Mouse (Mus musculus) lung, embryonic 15.5 days (tissue): ENCODE data around the gene Dnajc4. TPM values are rescaled to one million over a fixed set of nuclear protein-coding genes. Genes with fewer than 3 reads are reported as not detected.
"Not testable (repeated sequence)": the region's sequence is repeated elsewhere in the genome, so short reads cannot be mapped to it uniquely, and the experiment has no call there.

Experiments used
- ATAC-seq: fragments of 200-750 bp; cut with Nextera tagmentation; 2 replicates; pipeline ENCODE4 v1.8.0; 2017; ENCODE audit warnings: moderate number of reproducible peaks, borderline replicate concordance; ENCODE audit not compliant: low FRiP score, low TSS enrichment; ENCODE audit errors: extremely low read depth
- H3K27ac ChIP-seq: fragments of 300-500 bp; sonication (generic); 2 replicates; pipeline ENCODE4 v1.5.1; 2015; ENCODE audit warnings: moderate library complexity, mild to moderate bottlenecking, inconsistent platforms
- H3K27me3 ChIP-seq: fragments of 300-500 bp; sonication (generic); 2 replicates; pipeline ENCODE4 v1.6.1; 2015; ENCODE audit warnings: inconsistent platforms
- H3K36me3 ChIP-seq: fragments of 300-500 bp; sonication (generic); 2 replicates; pipeline ENCODE4 v1.6.1; 2015; ENCODE audit warnings: inconsistent platforms
- H3K4me1 ChIP-seq: fragments of 300-500 bp; sonication (generic); 2 replicates; pipeline ENCODE4 v1.6.1; 2015; ENCODE audit warnings: inconsistent platforms
- H3K4me2 ChIP-seq: fragments of 300-500 bp; sonication (generic); 2 replicates; pipeline ENCODE4 v1.6.1; 2015; ENCODE audit warnings: inconsistent platforms, mild to moderate bottlenecking, moderate library complexity
- H3K4me3 ChIP-seq: fragments of 300-500 bp; sonication (generic); 2 replicates; pipeline ENCODE4 v1.5.1; 2015; ENCODE audit warnings: mild to moderate bottlenecking, inconsistent platforms
- H3K9ac ChIP-seq: fragments of 300-500 bp; sonication (generic); 2 replicates; pipeline ENCODE4 v1.6.1; 2015; ENCODE audit warnings: inconsistent platforms
- H3K9me3 ChIP-seq: fragments of 300-500 bp; sonication (generic); 2 replicates; pipeline ENCODE4 v1.6.1; 2016; ENCODE audit warnings: inconsistent platforms
- WGBS: fragments of 180-500 bp; shearing (Covaris S2); methylation state at CpG from one replicate; pipeline ENCODE4 v1.1.7; 2015; 5-methylcytosine and 5-hydroxymethylcytosine counted together
- polyA plus RNA-seq: library from polyadenylated mRNA; unstranded; fragments of >200 nt; fragmentation: Nextera tagmentation; extraction: Ambion mirVana; gene quantifications from 2 replicates; pipeline ENCODE4 v1.2.1, GENCODE M21; 2015

Dnajc4 gene
- polyA plus RNA-seq, 1 experiment from 2014 or later: 23.9 TPM

DNA sequence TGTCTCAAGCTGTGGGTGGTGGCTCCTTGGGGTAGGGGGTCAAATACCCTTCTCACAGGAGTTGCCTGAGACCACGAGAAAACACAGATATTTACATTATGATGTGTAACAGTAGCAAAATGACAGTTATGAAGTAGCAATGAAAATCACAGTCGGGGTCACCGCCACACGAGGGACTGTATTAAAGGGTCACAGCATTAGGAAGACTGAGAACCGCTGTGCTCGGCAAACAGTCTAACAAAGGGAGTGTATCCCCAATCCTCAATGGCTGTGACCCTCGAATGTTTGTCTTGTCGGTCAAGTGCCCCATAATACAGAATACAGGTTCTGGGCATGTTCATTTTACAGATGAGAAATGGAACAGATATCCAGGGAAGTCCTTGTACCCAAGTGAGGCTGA lies 1.6 kb upstream of the Dnajc4 start:
- Histone ChIP-seq H3K9me3 (no peaks in the 10 kb centered on the region), H3K4me3 (no peak overlapping the region), H3K4me2 (no peak overlapping the region), H3K36me3 (peaks cover 8% of the 10 kb centered on the region), H3K27ac (no peak overlapping the region), H3K4me1 (peaks cover 40% of the 10 kb centered on the region), H3K27me3 (no peaks in the 10 kb centered on the region), H3K9ac (no peak overlapping the region)
- ATAC-seq: no peak
- WGBS: 66% methylated on average over 8 of the region's 8 CpGs

DNA sequence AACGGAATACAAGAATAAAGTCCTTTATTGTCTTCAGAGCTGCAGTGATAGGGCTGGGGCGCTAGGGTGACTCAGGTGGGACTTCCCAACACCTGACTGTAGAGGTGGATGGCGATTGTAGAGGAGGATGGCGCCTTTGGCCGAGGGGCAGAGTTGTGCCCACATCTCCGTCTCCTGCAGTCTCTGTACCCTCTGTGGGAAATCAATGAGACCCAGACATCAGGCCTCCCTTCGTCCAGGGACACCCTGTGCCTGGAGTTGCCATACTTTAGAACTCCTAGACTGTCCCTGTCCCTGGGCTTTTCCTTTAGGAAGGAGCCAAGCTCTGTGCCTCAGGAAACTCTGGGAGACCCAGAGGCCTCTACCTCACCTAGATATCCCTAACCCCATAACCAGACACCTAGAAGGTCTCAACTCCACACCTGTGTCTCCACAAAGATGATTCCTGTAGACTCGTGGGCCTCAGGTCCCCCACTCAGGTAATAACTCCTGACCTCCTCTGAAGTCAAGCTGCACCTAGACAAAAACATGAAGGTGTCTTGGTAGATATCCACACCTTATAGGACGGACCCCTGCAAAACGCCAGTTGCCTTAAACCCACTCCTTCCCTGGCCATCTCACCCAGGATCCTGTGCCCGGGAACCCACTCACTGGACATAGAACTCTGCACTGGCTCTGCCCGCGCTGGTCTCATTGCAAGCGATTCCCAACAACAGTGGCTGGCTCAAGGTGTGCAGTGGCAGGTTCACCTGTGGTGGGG lies 819 bp upstream of the Dnajc4 start:
- Histone ChIP-seq H3K27me3 (no peaks in the 10 kb centered on the region), H3K27ac (peak overlapping the region; percentile 17), H3K36me3 (peaks cover 1% of the 10 kb centered on the region; the same call in 1 of the 2 replicates), H3K4me3 (peak overlapping the region; percentile 55), H3K9me3 (no peaks in the 10 kb centered on the region), H3K4me2 (peak overlapping the region; percentile 94), H3K9ac (peak overlapping the region; percentile 45; the same call in 1 of the 2 replicates), H3K4me1 (peaks cover 42% of the 10 kb centered on the region)
- 60% methylated on average over 14 of the region's 14 CpGs for WGBS
- ATAC-seq: no peak

GRCm38 (mm10) chr19:6991166-6991565 lies 1.2 kb downstream of the Dnajc4 start:
- ATAC-seq, H3K27me3 ChIP-seq, H3K9me3 ChIP-seq, H3K36me3 ChIP-seq, H3K4me3 ChIP-seq, H3K27ac ChIP-seq, H3K9ac ChIP-seq: not testable (repeated sequence)
- WGBS: 89% methylated on average over 6 of the region's 6 CpGs
- H3K4me2 ChIP-seq: peak overlapping the region; percentile 94; the same call in 1 of the 2 replicates
- H3K4me1 ChIP-seq: peaks cover 46% of the 10 kb centered on the region

DNA sequence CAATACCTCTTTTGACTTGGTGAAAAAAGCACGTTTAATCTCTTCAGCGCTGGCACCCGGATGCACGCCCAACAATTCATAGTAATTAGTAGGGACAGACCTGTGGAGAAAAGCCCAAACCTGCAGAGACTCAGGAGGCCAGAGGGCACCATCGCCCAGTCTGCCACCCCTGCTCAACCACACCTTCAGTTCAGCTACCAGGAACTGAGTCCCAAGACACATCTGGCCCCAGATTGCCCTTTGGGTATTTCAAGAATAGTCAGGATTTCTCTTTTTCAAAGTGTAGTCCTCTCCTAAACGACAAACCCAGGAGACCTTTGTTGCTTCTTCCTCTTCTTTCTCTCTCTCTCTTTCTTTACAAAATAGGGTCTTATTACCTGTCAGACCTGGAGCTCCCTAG lies 1.7 kb downstream of the Dnajc4 start:
- no peak overlapping the region for H3K4me3 ChIP-seq
- WGBS: 85% methylated on average over 6 of the region's 6 CpGs
- H3K4me2 ChIP-seq: no peak overlapping the region
- H3K27me3 ChIP-seq: no peaks in the 10 kb centered on the region
- no peaks in the 10 kb centered on the region for H3K36me3 ChIP-seq
- H3K9me3 ChIP-seq: no peaks in the 10 kb centered on the region
- no peak overlapping the region for H3K9ac ChIP-seq
- no peak for ATAC-seq
- H3K4me1 ChIP-seq: peaks cover 49% of the 10 kb centered on the region
- no peak overlapping the region for H3K27ac ChIP-seq

GRCm38 (mm10) chr19:6989251-6989650 lies 3.1 kb downstream of the Dnajc4 start:
- Histone ChIP-seq H3K9me3 (no peaks in the 10 kb centered on the region), H3K4me3 (no peak overlapping the region), H3K36me3 (peaks cover 9% of the 10 kb centered on the region), H3K4me2 (no peak overlapping the region), H3K9ac (no peak overlapping the region), H3K27me3 (no peaks in the 10 kb centered on the region), H3K27ac (peak overlapping the region; percentile 6; the same call in 1 of the 2 replicates), H3K4me1 (peaks cover 35% of the 10 kb centered on the region)
- no peak for ATAC-seq
- WGBS: 73% methylated on average over 8 of the region's 8 CpGs

- peaks cover 19% of the 10 kb centered on the region for H3K36me3 ChIP-seq
- H3K4me1 ChIP-seq: peaks cover 27% of the 10 kb centered on the region
- ATAC-seq: no peak
- H3K27me3 ChIP-seq: no peaks in the 10 kb centered on the region
- peak overlapping the region; percentile 95 for H3K9ac ChIP-seq
- 4% methylated on average over 8 of the region's 8 CpGs for WGBS
- H3K4me3 ChIP-seq: peak overlapping the region; percentile 93
- H3K9me3 ChIP-seq: no peaks in the 10 kb centered on the region
- H3K27ac ChIP-seq: peak overlapping the region; percentile 92
- peak overlapping the region; percentile 89 for H3K4me2 ChIP-seq
Observed at GRCm38 (mm10) chr19:6987904-6988285, 4.5 kb downstream of the Dnajc4 start.

DNA sequence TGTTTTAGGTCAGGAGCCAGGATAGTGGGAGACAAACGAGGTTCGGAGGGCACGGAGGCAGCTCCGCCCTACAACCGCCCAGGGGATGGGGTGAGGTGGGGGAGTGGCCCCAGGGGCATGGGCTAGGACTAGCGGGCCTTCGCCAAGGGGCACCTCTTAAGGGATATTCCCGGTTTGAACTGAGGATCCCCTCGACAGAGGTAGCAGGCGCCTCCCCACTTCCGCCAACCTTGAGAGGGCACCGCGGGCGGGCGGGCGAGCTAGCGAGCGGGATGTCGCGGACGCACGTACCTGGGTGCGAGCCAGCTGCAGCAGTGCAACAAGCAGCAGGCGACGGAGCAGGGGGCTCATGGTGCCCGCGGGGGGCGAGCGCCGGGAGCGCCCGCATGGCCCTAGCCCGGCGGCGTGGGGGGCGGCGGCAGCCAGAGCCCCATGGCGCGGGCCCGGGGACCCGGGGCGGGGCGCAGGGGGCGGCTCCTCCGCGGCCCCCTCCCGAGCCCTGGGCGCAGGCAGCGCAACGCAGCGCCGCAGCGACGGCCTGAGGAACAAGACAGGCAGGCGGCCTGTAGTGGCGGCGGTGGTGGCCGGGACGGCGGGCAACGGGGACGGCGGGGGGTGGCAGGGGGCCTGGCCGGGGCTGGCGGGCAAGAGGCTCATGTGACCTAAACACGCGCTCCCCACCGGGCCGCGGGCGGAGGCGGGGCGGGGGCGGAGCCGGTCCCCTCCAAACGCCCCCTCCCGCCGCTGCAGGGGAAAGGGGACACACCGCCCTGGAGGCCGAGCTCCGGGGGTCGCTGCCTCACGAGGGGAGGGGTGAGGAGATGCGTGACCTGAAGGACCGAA lies 5.1 kb downstream of the Dnajc4 start, which contains the start of gene Vegfb:
Vegfb (minus strand) TSS at position 591 of the 843 bp plus-strand sequence.
- Histone ChIP-seq H3K4me2 (peak within 1 kb of the TSS; percentile 89), H3K4me3 (peak within 1 kb of the TSS; percentile 93), H3K36me3 (peaks cover 25% of the 10 kb centered on the region), H3K9ac (peak within 1 kb of the TSS; percentile 95), H3K27ac (peak within 1 kb of the TSS; percentile 92), H3K4me1 (peaks cover 26% of the 10 kb centered on the region), H3K9me3 (no peaks in the 10 kb centered on the region), H3K27me3 (no peaks in the 10 kb centered on the region)
- ATAC-seq: peak; percentile 62
- WGBS: under 1% methylated on average over 64 of the region's 85 CpGs

- Histone ChIP-seq H3K27ac (no peak overlapping the region), H3K4me2 (peak overlapping the region; percentile 89), H3K4me1 (peaks cover 26% of the 10 kb centered on the region), H3K9ac (peak overlapping the region; percentile 95; the same call in 1 of the 2 replicates), H3K27me3 (no peaks in the 10 kb centered on the region), H3K4me3 (peak overlapping the region; percentile 93), H3K9me3 (no peaks in the 10 kb centered on the region), H3K36me3 (peaks cover 28% of the 10 kb centered on the region)
- WGBS: 72% methylated on average over 10 of the region's 10 CpGs
- ATAC-seq: no peak
Observed at GRCm38 (mm10) chr19:6985951-6986708, 6.2 kb downstream of the Dnajc4 start.

GRCm38 (mm10) chr19:6985300-6985699 lies 7.1 kb downstream of the Dnajc4 start:
- Histone ChIP-seq H3K36me3 (peaks cover 28% of the 10 kb centered on the region), H3K4me1 (peaks cover 30% of the 10 kb centered on the region)
- no peak for ATAC-seq

GRCm38 (mm10) chr19:6983621-6984020 lies 8.8 kb downstream of the Dnajc4 start:
- peaks cover 37% of the 10 kb centered on the region for H3K4me1 ChIP-seq
- H3K27ac ChIP-seq: no peak overlapping the region
- WGBS: 91% methylated on average over 5 of the region's 5 CpGs
- no peak overlapping the region for H3K9ac ChIP-seq
- peaks cover 28% of the 10 kb centered on the region for H3K36me3 ChIP-seq
- no peak overlapping the region for H3K4me2 ChIP-seq
- no peaks in the 10 kb centered on the region for H3K9me3 ChIP-seq
- H3K4me3 ChIP-seq: no peak overlapping the region
- no peaks in the 10 kb centered on the region for H3K27me3 ChIP-seq
- no peak for ATAC-seq

More at GRCm38 (mm10) chr19:6985300-6985699, 7.1 kb downstream of the Dnajc4 start:
- H3K4me2 ChIP-seq: no peak overlapping the region
- H3K27me3 ChIP-seq: no peaks in the 10 kb centered on the region
- no peak overlapping the region for H3K9ac ChIP-seq
- no peak overlapping the region for H3K27ac ChIP-seq
- 87% methylated on average over 19 of the region's 19 CpGs for WGBS
- H3K9me3 ChIP-seq: no peaks in the 10 kb centered on the region
- no peak overlapping the region for H3K4me3 ChIP-seq

- Histone ChIP-seq H3K9ac (peak overlapping the region; percentile 87), H3K27ac (no peak overlapping the region), H3K4me3 (peak overlapping the region; percentile 82; the same call in 1 of the 2 replicates), H3K4me1 (peaks cover 41% of the 10 kb centered on the region), H3K4me2 (peak overlapping the region; percentile 78; the same call in 1 of the 2 replicates), H3K9me3 (no peaks in the 10 kb centered on the region), H3K36me3 (peaks cover 46% of the 10 kb centered on the region), H3K27me3 (no peaks in the 10 kb centered on the region)
- 86% methylated on average over 4 of the region's 4 CpGs for WGBS
- no peak for ATAC-seq
Observed at GRCm38 (mm10) chr19:6981465-6981864, 10.9 kb downstream of the Dnajc4 start.
